Mouse (Mus musculus) small intestine, adult 2 months (tissue): ENCODE measurements around the gene Spdye4b. TPM values are rescaled to one million over a fixed set of nuclear protein-coding genes. Genes with fewer than 3 reads are reported as not detected.
"Not testable (repeated sequence)": the region's sequence is repeated elsewhere in the genome, so short reads cannot be mapped to it uniquely, and the experiment has no call there.

Source experiments
- H3K27ac ChIP-seq: fragments of 200-500 bp; 2 replicates; pipeline ENCODE4 v1.5.1; 2012; ENCODE audit warnings: low read depth, low read length, control low read depth, inconsistent platforms; ENCODE audit not compliant: insufficient read depth
- H3K27me3 ChIP-seq: fragments of 200-500 bp; 2 replicates; pipeline ENCODE4 v1.6.1; 2012; ENCODE audit warnings: mild to moderate bottlenecking, moderate library complexity, low read length, inconsistent platforms; ENCODE audit not compliant: control insufficient read depth, insufficient read depth
- H3K36me3 ChIP-seq: fragments of 200-500 bp; 2 replicates; pipeline ENCODE4 v1.6.1; 2012; ENCODE audit warnings: mild to moderate bottlenecking, low read length, control low read depth, inconsistent platforms; ENCODE audit not compliant: control insufficient read depth, insufficient read depth
- H3K4me1 ChIP-seq: fragments of 200-500 bp; 2 replicates; pipeline ENCODE4 v1.6.1; 2012; ENCODE audit warnings: low read length, inconsistent platforms, mixed read lengths; ENCODE audit not compliant: control insufficient read depth, insufficient read depth, insufficient read length
- H3K4me3 ChIP-seq: fragments of 200-500 bp; 2 replicates; pipeline ENCODE4 v1.5.1; 2012; ENCODE audit warnings: low read depth, mild to moderate bottlenecking, control low read depth, inconsistent platforms, low read length, moderate library complexity
- CTCF ChIP-seq: fragments of 200-500 bp; IDR thresholded peaks from 2 replicates; pipeline ENCODE4 v1.5.1; 2012; ENCODE audit warnings: low read depth, mild to moderate bottlenecking, control low read depth, inconsistent platforms, low read length, moderate library complexity, mixed read lengths; ENCODE audit not compliant: insufficient replicate concordance, insufficient read length; ENCODE audit errors: extremely low read depth
- POLR2A ChIP-seq: fragments of 200-500 bp; IDR thresholded peaks from 2 replicates; pipeline ENCODE4 v1.6.1; 2012; ENCODE audit warnings: low read depth, mild to moderate bottlenecking, control low read depth, inconsistent platforms, low read length, moderate library complexity
- WGBS: fragments of 180-500 bp; shearing (Covaris S2); methylation state at CpG from one replicate; pipeline ENCODE4 v1.1.7; 2018; 5-methylcytosine and 5-hydroxymethylcytosine counted together
- polyA plus RNA-seq: library from polyadenylated mRNA; depleted of rRNA; stranded (reverse); fragments of >200 nt; gene quantifications from 2 replicates; pipeline ENCODE4 v1.2.3, GENCODE M21; 2012; rRNA removed

The Spdye4b gene
- polyA plus RNA-seq = not detected in 2 replicates

DNA sequence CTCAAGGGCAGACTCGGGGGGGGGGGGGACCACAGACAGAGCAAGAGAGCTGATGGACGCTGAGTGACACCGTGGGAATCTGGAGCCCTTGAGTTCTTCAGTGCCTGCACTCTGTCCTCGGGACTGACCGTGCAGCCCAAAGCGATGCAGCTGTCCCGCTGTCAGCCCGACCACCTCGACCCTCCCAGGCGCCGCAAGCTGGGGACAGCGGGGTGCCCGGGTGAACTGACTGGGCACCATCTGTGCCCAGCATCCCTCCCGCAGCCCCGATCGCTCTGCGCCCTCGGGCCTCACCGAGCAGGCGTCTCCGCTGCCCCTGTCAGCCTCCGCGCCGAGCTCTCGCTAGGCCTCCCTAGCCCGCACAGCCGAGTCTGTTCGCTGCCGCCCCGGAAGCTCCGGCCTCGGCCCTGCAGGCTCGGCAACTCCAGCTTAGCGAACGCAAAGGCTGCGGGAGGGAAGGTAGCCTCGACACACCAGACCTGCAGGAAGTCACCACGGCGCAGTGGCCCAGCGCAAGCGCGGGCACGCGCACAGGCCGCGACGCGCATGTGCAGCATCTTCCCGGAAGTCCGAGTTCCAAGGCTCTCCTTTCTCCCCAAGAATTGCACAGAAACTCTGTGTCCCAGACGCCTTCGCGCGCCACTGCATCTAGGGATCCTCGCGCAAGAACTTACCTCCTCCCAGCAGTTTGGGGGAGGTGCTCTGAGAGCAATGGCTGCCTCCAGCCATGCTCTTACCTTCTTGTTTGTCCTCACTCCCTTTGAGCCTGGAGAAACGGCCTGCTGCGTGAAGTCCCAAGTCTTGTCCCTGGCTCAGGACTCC is at the start of gene Spdye4b, which contains the start of gene Rbak:
Gene Spdye4b, plus strand, starts transcription at position 763 of the 822 bp plus-strand sequence.
Gene Rbak, minus strand, starts transcription at position 521 of the 822 bp plus-strand sequence.
- peaks cover 22% of the 10 kb centered on the region for H3K36me3 ChIP-seq
- TF ChIP-seq CTCF (no peak), POLR2A (peak; percentile 69; the same call in 1 of the 2 replicates)
- H3K27me3 ChIP-seq = no peaks in the 10 kb centered on the region
- H3K27ac ChIP-seq = peak within 1 kb of the TSS; percentile 53; the same call in 1 of the 2 replicates
- peak within 1 kb of the TSS; percentile 77 for H3K4me3 ChIP-seq
- under 1% methylated on average over 58 of the region's 58 CpGs for WGBS
- peaks cover 2% of the 10 kb centered on the region; the same call in 1 of the 2 replicates for H3K4me1 ChIP-seq

DNA sequence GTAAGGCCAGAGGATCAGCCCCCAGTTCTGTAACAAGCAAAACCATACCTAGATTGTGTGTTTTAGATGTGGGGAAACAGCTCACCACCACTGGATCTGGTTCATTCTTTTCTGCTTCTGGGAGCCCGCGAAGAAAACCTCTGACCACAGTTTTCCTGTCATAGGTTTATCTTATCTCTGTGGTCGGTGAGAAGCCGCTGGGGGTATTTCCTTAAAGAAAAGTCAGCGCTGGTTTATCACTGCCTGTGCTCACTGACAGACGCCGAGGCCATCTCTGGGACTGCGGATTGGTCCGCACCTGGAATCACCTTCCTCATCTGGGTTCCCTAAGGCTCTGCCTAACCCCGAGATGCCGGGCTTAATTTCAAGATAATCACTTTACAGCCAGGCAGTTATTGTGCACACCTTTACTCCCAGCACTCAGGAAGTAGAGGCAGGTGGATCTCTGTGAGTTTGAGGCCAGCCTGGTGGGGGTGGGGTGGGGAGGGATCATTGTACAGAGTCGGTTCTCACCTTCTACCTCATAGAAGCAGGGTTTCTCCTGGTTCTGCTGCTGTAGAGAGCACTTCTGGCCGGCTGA is 47.8 kb upstream of the Spdye4b start:
- H3K4me1 ChIP-seq = peaks cover 6% of the 10 kb centered on the region; the same call in 1 of the 2 replicates
- H3K27me3 ChIP-seq = 0 out of 2 replicates have a peak, but pooled peaks cover 3% of the 10 kb centered on the region
- no peak overlapping the region for H3K4me3 ChIP-seq
- 16% methylated on average over 13 of the region's 13 CpGs for WGBS
- H3K27ac ChIP-seq = no peak overlapping the region
- no peak for TF ChIP-seq CTCF
- no peak for TF ChIP-seq POLR2A
- H3K36me3 ChIP-seq = no peaks in the 10 kb centered on the region

DNA sequence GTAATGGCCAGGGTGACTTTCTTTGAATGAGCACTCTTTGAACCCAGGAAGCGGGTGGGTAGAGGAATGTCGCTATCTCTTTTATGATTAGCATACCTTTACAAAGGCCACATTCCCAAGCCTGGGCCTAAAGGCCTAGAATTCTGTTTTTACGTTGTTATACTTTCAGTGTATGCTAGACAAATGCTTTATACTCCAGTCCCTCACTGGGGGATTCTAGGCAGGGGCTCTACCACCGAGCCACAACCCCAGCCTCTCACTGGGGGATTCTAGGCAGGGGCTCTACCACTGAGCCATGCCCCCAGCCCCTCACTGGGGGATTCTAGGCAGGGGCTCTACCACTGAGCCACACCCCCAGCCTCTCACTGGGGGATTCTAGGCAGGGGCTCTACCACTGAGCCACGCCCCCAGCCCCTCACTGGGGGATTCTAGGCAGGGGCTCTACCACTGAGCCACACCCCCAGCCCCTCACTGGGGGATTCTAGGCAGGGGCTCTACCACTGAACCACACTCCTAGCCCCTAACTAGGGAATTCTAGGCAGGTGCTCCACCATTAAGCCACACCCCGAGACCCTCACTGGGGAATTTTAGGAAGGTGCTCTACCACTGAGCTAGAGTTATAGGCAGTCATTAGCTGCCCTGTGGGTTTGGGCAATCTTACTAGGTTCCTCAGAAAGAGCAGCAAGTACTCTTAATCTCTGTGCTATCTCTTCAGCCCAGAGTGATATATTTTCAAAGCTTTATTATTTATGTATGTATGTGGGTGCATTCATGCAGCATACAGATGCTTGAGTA is 46.4 kb upstream of the Spdye4b start:
- H3K36me3 ChIP-seq, H3K4me3 ChIP-seq, H3K27ac ChIP-seq, H3K4me1 ChIP-seq, H3K27me3 ChIP-seq: not testable (repeated sequence)
- whole genome bisulfite sequencing = 81% methylated on average over 4 of the region's 6 CpGs

DNA sequence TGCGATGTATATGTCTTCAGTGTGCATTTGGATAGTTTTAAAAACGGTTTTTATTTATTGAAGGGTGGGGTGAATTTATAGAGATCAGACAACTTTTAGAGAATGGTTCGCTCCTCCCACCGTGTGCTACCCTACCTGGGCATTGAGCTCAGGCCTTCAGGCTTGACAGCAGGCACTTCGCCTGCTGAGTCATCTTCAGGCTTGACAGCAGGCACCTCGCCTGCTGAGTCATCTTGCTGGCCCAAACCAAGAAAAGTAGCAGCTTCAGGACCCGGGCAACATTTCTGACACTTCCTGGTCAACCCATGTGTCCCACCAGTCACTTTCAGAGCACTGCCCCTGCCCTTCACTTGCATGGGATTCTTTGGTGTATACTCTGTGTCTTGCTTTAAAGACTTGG is 45.8 kb upstream of the Spdye4b start:
- TF ChIP-seq POLR2A = no peak
- no peak for TF ChIP-seq CTCF
- Histone ChIP-seq H3K4me1 (peaks cover 6% of the 10 kb centered on the region; the same call in 1 of the 2 replicates), H3K4me3 (no peak overlapping the region), H3K36me3 (no peaks in the 10 kb centered on the region), H3K27me3 (0 out of 2 replicates have a peak, but pooled peaks cover 3% of the 10 kb centered on the region), H3K27ac (no peak overlapping the region)
- 86% methylated on average over 7 of the region's 7 CpGs for WGBS

DNA sequence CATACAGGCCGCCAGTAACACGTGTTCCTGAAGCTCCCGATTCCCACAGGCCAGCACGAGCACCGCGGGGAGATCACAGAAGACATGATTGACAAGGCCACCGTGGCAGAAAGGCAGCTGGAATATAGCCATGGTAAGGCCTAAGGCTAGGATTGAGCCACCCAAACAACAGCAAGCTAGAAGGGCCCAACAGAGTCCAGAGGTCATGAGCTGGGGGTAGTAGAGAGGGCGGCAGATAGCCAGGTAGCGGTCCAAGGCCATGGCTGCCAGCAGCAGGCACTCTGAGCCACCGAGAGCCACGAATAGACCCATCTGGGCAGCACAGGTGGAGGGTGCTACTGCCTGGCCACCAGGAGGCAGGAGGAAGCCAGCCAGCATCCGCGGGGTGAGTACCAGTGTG is 43.2 kb upstream of the Spdye4b start:
- peaks cover 6% of the 10 kb centered on the region; the same call in 1 of the 2 replicates for H3K4me1 ChIP-seq
- TF ChIP-seq CTCF (no peak), POLR2A (no peak)
- no peaks in the 10 kb centered on the region for H3K36me3 ChIP-seq
- H3K27me3 ChIP-seq = no peaks in the 10 kb centered on the region
- 85% methylated on average over 13 of the region's 13 CpGs for WGBS
- H3K27ac ChIP-seq = no peak overlapping the region
- no peak overlapping the region for H3K4me3 ChIP-seq

DNA sequence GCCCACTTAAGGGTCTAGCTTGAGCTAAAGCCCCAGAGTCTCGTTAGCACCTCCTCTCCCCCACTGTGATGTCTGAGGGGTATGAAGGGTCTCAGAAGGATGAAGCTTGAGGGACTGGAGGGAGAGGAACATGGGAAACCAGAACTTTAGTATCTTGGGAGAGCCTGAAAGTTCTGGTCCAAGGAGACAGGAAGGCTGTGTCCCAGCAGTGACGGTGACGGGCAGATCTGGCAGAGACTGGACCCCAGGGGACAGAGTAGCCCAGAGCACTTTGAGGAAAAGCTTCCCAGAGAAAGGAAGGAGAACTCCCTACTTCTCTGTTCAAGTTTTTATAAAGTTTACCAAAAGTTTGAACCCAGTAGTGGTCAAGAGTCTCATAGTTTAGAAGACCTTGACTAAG is 33.3 kb upstream of the Spdye4b start, which contains the start of gene Olfr718-ps1:
Gene Olfr718-ps1, minus strand, starts transcription at position 101 of the 400 bp plus-strand sequence.
- H3K27ac ChIP-seq = no peak within 1 kb of the TSS
- 75% methylated on average over 3 of the region's 3 CpGs for WGBS
- H3K4me1 ChIP-seq = no peaks in the 10 kb centered on the region
- H3K4me3 ChIP-seq = no peak within 1 kb of the TSS
- no peaks in the 10 kb centered on the region for H3K27me3 ChIP-seq
- no peaks in the 10 kb centered on the region for H3K36me3 ChIP-seq
- TF ChIP-seq POLR2A = no peak
- TF ChIP-seq CTCF = no peak
